22 mouse cellular contexts compared by ENCODE assay signal in genomic region chrX:18418977-18419376, GRCm38 (mm10). TPM values are rescaled to one million over a fixed set of nuclear protein-coding genes. Genes with fewer than 3 reads are reported as not detected.
A peak's percentile ranks its signal among the peaks of the same experiment; 100 is the strongest.
DNase-seq lines count a peak whose midpoint lies in the region.
"Had no signal": no experiment of that assay in that cellular context is flagged by ENCODE, and none has a peak within 500 bp of the region (broad histone marks: within the 10 kb centered on the region; RNA-seq: fewer than 3 reads in every experiment).

No protein-coding gene starts in this region.

- peak; percentile 14 to 26 for DNase-seq in frontal cortex, adult 2 months (ENCODE audit: extremely low spot score in 1 of 2, low spot score in 1 of 2)
- no peak for DNase-seq in frontal cortex, postnatal 25 days (ENCODE audit: low spot score in 2 of 2)
- DNase-seq in heart, adult 11 months = peak; percentile 79
- no peak for DNase-seq in heart, adult 8-10 months (ENCODE audit: low spot score)
- DNase-seq in right cerebral cortex, postnatal 10 days (ENCODE audit: low spot score in 2 of 2) = peak; percentile 23 to 33
- DNase-seq in right cerebral cortex, postnatal 25 days = no peak
- DNase-seq in ovary, postnatal 36 days (ENCODE audit: low spot score) = no peak
- DNase-seq: adrenal gland, adult 2 months; adrenal gland, postnatal 14 days; cerebellum, adult 11-12 months; cerebellum, adult 9-10 months; cerebellum, postnatal 14 days; forebrain, postnatal 0 days; gastrocnemius, postnatal 36 days; heart, postnatal 36 days; kidney, adult 11 months had no signal

RNA-seq across cellular contexts. Expression of gene 4930578C19Rik, which starts 42.2 kb away (rescaled TPM):
- 1.2 and 1.5 TPM in 2 replicates for polyA plus RNA-seq in frontal cortex, adult 2 months (2012; rRNA removed)
- 1 to 10 TPM; 6.3 to 8.7 (median 6.5) TPM for total RNA-seq in heart, adult 8-10 months (2022)
- total RNA-seq: common myeloid progenitor, adult 5-6 weeks; granulocyte monocyte progenitor cell, adult 5-6 weeks; MEL had no signal
- polyA plus RNA-seq: C2C12; CD4-positive, CD25-positive, alpha-beta regulatory T cell, adult 4 months; heart, embryonic 12.5 days had no signal

Comparison
In these comparisons a context has a peak if more than half of its experiments do, and no peak if none do; other contexts are left out.
1. DNase-seq: peak in frontal cortex, adult 2 months (2 of 2), heart, adult 11 months (single experiment) and right cerebral cortex, postnatal 10 days (2 of 2); none in frontal cortex, postnatal 25 days (0 of 2), heart, adult 8-10 months (single experiment), right cerebral cortex, postnatal 25 days (single experiment) and ovary, postnatal 36 days (single experiment).